Mouse (Mus musculus) bone marrow, adult 2 months (tissue): ENCODE measurements around the gene Lingo2. TPM values are rescaled to one million over a fixed set of nuclear protein-coding genes. Genes with fewer than 3 reads are reported as not detected.
"Not testable (repeated sequence)": the region's sequence is repeated elsewhere in the genome, so short reads cannot be mapped to it uniquely, and the experiment has no call there.

Experiments used
- H3K27ac ChIP-seq: fragments of 200-500 bp; 2 replicates; pipeline ENCODE4 v1.5.1; 2012; ENCODE audit warnings: low read depth, mild to moderate bottlenecking, control low read depth, inconsistent platforms, low read length; ENCODE audit not compliant: control insufficient read depth, poor library complexity, insufficient read depth
- H3K4me1 ChIP-seq: fragments of 200-500 bp; 2 replicates; pipeline ENCODE4 v1.6.1; 2011; ENCODE audit warnings: low read length; ENCODE audit not compliant: control insufficient read depth, insufficient read depth
- H3K4me3 ChIP-seq: fragments of 200-500 bp; replicated peaks from 2 replicates; pipeline ENCODE3; 2011; ENCODE audit warnings: mild to moderate bottlenecking, low read depth, low read length, control low read depth; ENCODE audit not compliant: control insufficient read depth
- CTCF ChIP-seq: fragments of 200-500 bp; IDR thresholded peaks from 2 replicates; pipeline ENCODE4 v1.5.1; 2011; ENCODE audit warnings: low read length, control low read depth; ENCODE audit not compliant: control insufficient read depth, insufficient read depth
- POLR2A ChIP-seq: fragments of 200-500 bp; IDR thresholded peaks from 2 replicates; pipeline ENCODE4 v1.6.1; 2011; ENCODE audit warnings: low read depth, mild to moderate bottlenecking, control low read depth, low read length, borderline replicate concordance; ENCODE audit not compliant: control insufficient read depth
- WGBS: fragments of 180-500 bp; shearing (Covaris S2); methylation state at CpG from one replicate; pipeline ENCODE4 v1.1.7; 2018; 5-methylcytosine and 5-hydroxymethylcytosine counted together
- polyA plus RNA-seq: library from polyadenylated mRNA; stranded (reverse); fragments of >200 nt; gene quantifications from 2 replicates; pipeline ENCODE4 v1.2.4, GENCODE M21; 2011; ENCODE audit warnings: low replicate concordance; ENCODE audit not compliant: missing spikeins, insufficient read depth, insufficient read length

Gene Lingo2
- polyA plus RNA-seq, 1 experiment, result not detected

DNA sequence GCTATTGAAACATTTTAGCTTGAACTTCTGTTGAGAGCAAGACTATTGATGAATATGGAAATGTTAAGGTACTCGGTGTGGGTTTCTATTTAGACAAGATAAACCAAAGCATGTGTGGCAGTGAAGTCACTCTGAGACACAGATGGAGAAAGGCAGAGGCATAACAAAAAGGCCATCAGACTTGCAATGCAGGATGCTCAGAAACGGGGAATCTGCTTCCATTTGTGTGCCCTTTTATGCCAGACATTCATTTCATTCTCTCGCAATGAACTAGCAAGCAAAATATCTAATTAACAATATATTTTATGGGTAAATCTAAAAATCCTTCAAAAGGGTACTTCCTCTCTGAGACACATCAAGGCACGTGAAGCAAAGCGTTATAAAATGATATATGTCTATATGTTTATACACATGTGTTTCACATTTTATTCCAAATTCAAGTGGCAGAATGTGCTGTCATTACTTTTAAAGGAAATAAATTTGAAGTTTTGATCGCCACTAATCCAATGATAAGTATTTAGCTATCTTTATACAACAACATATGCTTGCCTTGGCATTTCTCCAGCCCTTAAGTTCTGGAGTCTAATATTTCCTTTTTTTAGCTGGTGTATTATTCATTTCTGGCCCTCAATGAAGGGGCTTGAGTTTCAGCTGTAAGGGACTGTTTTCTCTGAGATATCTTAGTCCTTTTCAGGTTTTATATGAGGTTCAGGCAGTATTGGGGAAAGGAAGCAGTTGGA, 1199.3 kb downstream of the Lingo2 start:
- 72% methylated on average over 6 of the region's 6 CpGs for WGBS
- TF ChIP-seq POLR2A (no peak), CTCF (no peak)

DNA sequence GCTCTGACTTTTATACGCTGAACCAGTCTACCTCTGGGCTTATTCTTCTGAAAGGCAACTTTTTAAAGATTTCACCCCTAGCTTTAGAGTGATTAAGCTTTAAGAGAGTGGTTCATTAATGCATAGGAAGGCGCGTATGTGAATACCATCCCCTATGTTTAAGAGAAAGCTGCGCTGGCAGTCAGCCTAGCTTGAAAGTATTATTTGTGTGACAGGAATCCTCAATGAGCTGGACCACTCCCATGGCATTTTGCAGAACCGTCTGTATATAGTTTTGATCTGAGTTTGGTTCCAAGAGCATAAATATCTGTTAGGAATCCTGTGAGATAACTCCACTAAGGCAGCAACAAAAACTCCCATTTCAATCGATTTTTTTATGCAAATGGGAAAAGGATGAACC, 1204.9 kb downstream of the Lingo2 start:
- WGBS, result 75% methylated on average over 6 of the region's 6 CpGs
- H3K4me3 ChIP-seq, result no peak overlapping the region
- H3K4me1 ChIP-seq, result no peaks in the 10 kb centered on the region
- H3K27ac ChIP-seq, result no peak overlapping the region
- TF ChIP-seq POLR2A, result no peak
- no peak for TF ChIP-seq CTCF

More for the DNA sequence above, 1199.3 kb downstream of the Lingo2 start:
- H3K27ac ChIP-seq, result no peak overlapping the region
- H3K4me3 ChIP-seq, result no peak overlapping the region
- H3K4me1 ChIP-seq, result no peaks in the 10 kb centered on the region

- TF ChIP-seq CTCF, result no peak
- TF ChIP-seq POLR2A, result no peak
- H3K4me1 ChIP-seq, result no peaks in the 10 kb centered on the region
- no peak overlapping the region for H3K27ac ChIP-seq
- no peak overlapping the region for H3K4me3 ChIP-seq
- WGBS, result 27% methylated on average over 1 of the region's 1 CpGs
Measured at GRCm38 (mm10) chr4:35724774-35725173, 1226.8 kb downstream of the Lingo2 start.

DNA sequence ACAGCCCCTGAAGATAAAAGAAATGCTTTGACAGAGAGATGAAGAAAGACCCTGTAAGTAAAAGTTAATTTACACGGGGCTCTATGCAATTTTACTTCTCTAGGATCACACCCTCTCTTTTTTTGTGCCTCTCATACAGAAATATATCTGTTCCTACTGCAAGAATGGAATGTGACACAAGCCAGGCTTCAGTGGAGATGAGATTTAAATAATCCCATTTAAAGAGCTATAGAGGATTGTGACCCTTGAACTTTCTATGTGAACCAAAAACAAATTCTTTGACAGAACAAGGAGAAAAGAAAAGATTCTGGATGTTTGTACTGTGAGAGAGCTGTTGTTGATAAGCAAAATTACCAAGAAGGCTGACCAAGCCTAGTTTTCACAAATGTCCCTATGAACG, 1247.4 kb downstream of the Lingo2 start:
- no peak overlapping the region for H3K4me3 ChIP-seq
- no peak for TF ChIP-seq POLR2A
- no peak for TF ChIP-seq CTCF
- no peaks in the 10 kb centered on the region for H3K4me1 ChIP-seq
- WGBS, result 48% methylated on average over 2 of the region's 2 CpGs
- H3K27ac ChIP-seq, result no peak overlapping the region

GRCm38 (mm10) chr4:35702661-35703060, 1248.9 kb downstream of the Lingo2 start:
- 91% methylated on average over 1 of the region's 1 CpGs for WGBS
- H3K27ac ChIP-seq, result no peak overlapping the region
- TF ChIP-seq POLR2A (no peak), CTCF (no peak)
- no peaks in the 10 kb centered on the region for H3K4me1 ChIP-seq
- H3K4me3 ChIP-seq, result no peak overlapping the region

DNA sequence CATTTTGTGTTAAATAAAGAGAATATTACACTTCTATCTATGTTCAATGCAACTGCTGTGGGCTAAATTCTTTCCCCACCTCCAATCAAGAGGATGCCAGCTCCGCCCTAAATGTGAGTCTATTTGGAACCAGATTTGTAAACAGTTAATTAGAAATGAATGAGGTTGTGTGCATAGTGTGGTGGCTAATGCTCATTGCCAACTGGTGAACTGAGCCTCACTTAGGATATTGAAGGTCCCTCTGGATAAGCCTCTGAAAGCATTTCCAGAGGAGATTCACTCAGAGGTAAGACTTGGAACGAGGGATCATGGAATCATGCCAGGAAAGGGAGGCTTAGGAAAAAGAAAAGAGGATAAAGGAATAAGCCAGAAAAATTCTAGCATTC, 1256.4 kb downstream of the Lingo2 start:
- H3K27ac ChIP-seq, result no peak overlapping the region
- 57% methylated on average over 2 of the region's 2 CpGs for WGBS
- no peaks in the 10 kb centered on the region for H3K4me1 ChIP-seq
- H3K4me3 ChIP-seq, result no peak overlapping the region
- TF ChIP-seq CTCF, result no peak
- TF ChIP-seq POLR2A, result no peak

DNA sequence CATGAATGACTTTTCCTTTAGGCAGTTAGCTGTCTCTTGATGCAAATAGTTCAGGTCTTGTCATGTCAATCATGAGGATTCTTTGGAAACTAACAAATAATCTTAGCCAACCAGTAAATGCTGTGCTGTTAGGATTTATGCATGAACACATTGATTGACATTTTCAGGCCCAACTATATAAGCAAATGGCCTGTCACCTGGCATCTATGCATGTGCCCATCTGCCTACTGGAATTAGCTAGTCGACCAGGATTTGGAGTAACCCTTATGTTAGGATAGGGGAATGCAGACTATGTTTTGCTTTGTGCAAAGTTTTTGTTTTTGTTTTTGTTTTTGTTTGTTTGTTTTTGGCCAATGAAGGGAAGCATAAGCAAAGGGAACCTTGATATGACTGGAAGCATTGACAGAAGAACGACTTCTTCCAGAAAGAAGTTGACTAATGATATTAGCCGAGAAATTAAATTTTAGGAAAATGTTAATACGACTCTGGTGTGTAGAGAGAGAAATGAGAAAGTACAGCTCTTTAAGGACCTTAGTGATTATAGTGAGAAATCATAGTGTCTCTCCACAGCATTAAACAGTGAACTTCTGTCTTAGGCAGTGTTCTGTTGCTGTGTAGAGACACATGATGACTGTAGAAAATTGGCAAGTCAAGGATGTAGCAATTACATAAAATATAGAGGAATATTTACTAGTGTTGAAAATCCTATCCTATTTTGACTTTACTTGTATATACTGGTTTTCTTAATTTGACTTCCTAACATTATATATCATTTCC, 1257.0 kb downstream of the Lingo2 start:
- Histone ChIP-seq H3K4me1 (no peaks in the 10 kb centered on the region), H3K4me3 (no peak overlapping the region), H3K27ac (no peak overlapping the region)
- WGBS, result 74% methylated on average over 4 of the region's 4 CpGs
- no peak for TF ChIP-seq CTCF
- no peak for TF ChIP-seq POLR2A

GRCm38 (mm10) chr4:35690521-35690920, 1261.0 kb downstream of the Lingo2 start:
- 74% methylated on average over 5 of the region's 5 CpGs for WGBS
- H3K4me3 ChIP-seq, result no peak overlapping the region

GRCm38 (mm10) chr4:35688498-35689240, 1262.9 kb downstream of the Lingo2 start:
- H3K4me1 ChIP-seq, H3K4me3 ChIP-seq, H3K27ac ChIP-seq: not testable (repeated sequence)
- 81% methylated on average over 5 of the region's 5 CpGs for WGBS

More at GRCm38 (mm10) chr4:35690521-35690920, 1261.0 kb downstream of the Lingo2 start:
- TF ChIP-seq CTCF (no peak), POLR2A (no peak)
- Histone ChIP-seq H3K4me1 (no peaks in the 10 kb centered on the region), H3K27ac (no peak overlapping the region)
